Mouse (Mus musculus) G1E (cell line): ENCODE results near the gene Pdcd10.

Source experiments
- CTCF ChIP-seq: IDR thresholded peaks from 2 replicates; pipeline ENCODE4 v1.5.1; 2012; ENCODE audit warnings: low read depth, low read length, inconsistent platforms, mixed read lengths
- GATA1 ChIP-seq: IDR thresholded peaks from 2 replicates; pipeline ENCODE4 v1.6.1; 2012; ENCODE audit warnings: borderline replicate concordance, low read length, inconsistent platforms, mixed read lengths
- GATA2 ChIP-seq: IDR thresholded peaks from 2 replicates; pipeline ENCODE4 v1.6.1; 2012; ENCODE audit warnings: low read depth, low read length, inconsistent platforms, borderline replicate concordance

DNA sequence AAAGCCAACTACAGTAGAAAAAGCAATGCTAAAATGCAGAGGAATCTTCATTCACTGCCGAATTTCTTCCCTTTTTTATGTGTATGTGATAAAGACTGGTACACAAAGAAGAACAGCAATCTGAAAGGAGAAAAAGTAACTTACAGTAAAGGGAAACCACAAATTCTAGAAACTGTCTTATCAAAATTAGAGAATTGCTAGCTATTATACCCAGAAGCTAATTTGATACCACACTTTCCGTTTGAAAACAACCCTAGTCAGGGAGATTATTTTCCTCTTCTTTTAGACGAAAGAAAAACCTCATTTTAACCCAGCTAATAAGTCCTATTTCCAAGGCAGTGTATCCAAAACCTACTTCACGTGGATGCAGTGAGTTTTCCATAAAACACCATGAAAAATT is 15.4 kb downstream of the Pdcd10 start:
- no peak for TF ChIP-seq CTCF
- TF ChIP-seq GATA1, result no peak
- no peak for TF ChIP-seq GATA2
